Mouse (Mus musculus) spleen, adult 2 months (tissue): ENCODE data around the gene Irx3.

Experiments
- CTCF ChIP-seq: fragments of 200-500 bp; IDR thresholded peaks from 2 replicates; pipeline ENCODE4 v1.5.1; 2011; ENCODE audit warnings: mild to moderate bottlenecking, inconsistent platforms; ENCODE audit not compliant: insufficient read depth, insufficient read length, insufficient replicate concordance; ENCODE audit errors: extremely low read depth
- POLR2A ChIP-seq: fragments of 200-500 bp; IDR thresholded peaks from 2 replicates; pipeline ENCODE4 v1.6.1; 2011; ENCODE audit warnings: low read depth, low read length, inconsistent platforms

DNA sequence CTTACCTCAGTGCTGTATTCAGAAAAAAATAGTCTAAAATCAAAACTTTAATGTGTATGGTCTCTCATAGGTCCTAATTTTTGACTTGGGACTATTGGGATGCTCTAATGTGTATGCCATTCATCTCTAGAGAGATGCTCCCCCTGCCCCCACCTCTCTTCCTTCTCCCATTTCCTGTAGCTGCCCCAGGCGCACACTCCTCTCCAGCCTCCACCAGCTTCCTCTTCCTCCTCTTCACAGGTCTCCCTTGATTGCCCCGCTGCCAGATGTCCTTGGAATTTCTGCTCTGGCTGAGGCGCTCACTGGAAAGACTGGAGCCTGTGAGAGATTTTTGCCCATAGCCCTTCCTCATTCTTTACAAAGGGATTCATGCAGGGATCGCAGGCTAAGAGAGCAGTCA lies 20.9 kb upstream of the Irx3 start:
- no peak for TF ChIP-seq POLR2A
- no peak for TF ChIP-seq CTCF
